Mouse (Mus musculus): ENCODE results near the gene Rnf227. TPM values are rescaled to one million over a fixed set of nuclear protein-coding genes. Genes with fewer than 3 reads are reported as not detected.
A peak's percentile ranks its signal among the peaks of the same experiment; 100 is the strongest.

Gene Rnf227
- polyA plus RNA-seq, 1 experiment from 2014 or later, result 257 TPM

- Histone ChIP-seq H3K4me1 (ENCODE audit: control insufficient read depth, insufficient read depth, low read depth, low read length) (peaks cover 44% of the 10 kb centered on the region), H3K36me3 (ENCODE audit: control insufficient read depth, insufficient read depth, low read length) (peaks cover 7% of the 10 kb centered on the region), H3K9ac (ENCODE audit: low read depth, low read length) (peak overlapping the region; percentile 100), H3K9me3 (ENCODE audit: control insufficient read depth, low read length) (no peaks in the 10 kb centered on the region), H3K4me2 (ENCODE audit: low read length) (peak overlapping the region; percentile 91), H3K4me3 (ENCODE audit: low read length) (peak overlapping the region; percentile 91), H3K27me3 (replicated peaks; ENCODE audit: control insufficient read depth, insufficient read depth, low read length) (no peaks in the 10 kb centered on the region), H3K27ac (ENCODE audit: low read depth, low read length) (peak overlapping the region; percentile 100)
- under 1% methylated on average over 22 of the region's 22 CpGs for WGBS
- no peak for ATAC-seq
Observed at GRCm38 (mm10) chr11:69366855-69367615, 26.8 kb downstream of the Rnf227 start.

GRCm38 (mm10) chr11:69367616-69368355 is 27.5 kb downstream of the Rnf227 start:
- peak overlapping the region; percentile 91 for H3K4me2 ChIP-seq (ENCODE audit: low read length)
- peaks cover 2% of the 10 kb centered on the region for H3K36me3 ChIP-seq (ENCODE audit: control insufficient read depth, insufficient read depth, low read length)
- H3K4me3 ChIP-seq (ENCODE audit: low read length), result peak overlapping the region; percentile 91
- H3K4me1 ChIP-seq (ENCODE audit: control insufficient read depth, insufficient read depth, low read depth, low read length), result peaks cover 50% of the 10 kb centered on the region
- H3K27ac ChIP-seq (ENCODE audit: low read depth, low read length), result peak overlapping the region; percentile 100
- no peaks in the 10 kb centered on the region for H3K27me3 ChIP-seq (replicated peaks; ENCODE audit: control insufficient read depth, insufficient read depth, low read length)
- under 1% methylated on average over 21 of the region's 22 CpGs for WGBS
- H3K9me3 ChIP-seq (ENCODE audit: control insufficient read depth, low read length), result no peaks in the 10 kb centered on the region
- ATAC-seq, result no peak
- peak overlapping the region; percentile 100 for H3K9ac ChIP-seq (ENCODE audit: low read depth, low read length)

GRCm38 (mm10) chr11:69368356-69369214 is 28.3 kb downstream of the Rnf227 start:
- under 1% methylated on average over 64 of the region's 106 CpGs for WGBS
- peak overlapping the region; percentile 100 for H3K9ac ChIP-seq (ENCODE audit: low read depth, low read length)
- H3K4me2 ChIP-seq (ENCODE audit: low read length), result peak overlapping the region; percentile 91
- peak overlapping the region; percentile 91 for H3K4me3 ChIP-seq (ENCODE audit: low read length)
- no peak for ATAC-seq
- peak overlapping the region; percentile 100 for H3K27ac ChIP-seq (ENCODE audit: low read depth, low read length)
- no peaks in the 10 kb centered on the region for H3K36me3 ChIP-seq (ENCODE audit: control insufficient read depth, insufficient read depth, low read length)
- H3K27me3 ChIP-seq (replicated peaks; ENCODE audit: control insufficient read depth, insufficient read depth, low read length), result no peaks in the 10 kb centered on the region
- H3K4me1 ChIP-seq (ENCODE audit: control insufficient read depth, insufficient read depth, low read depth, low read length), result peaks cover 50% of the 10 kb centered on the region
- H3K9me3 ChIP-seq (ENCODE audit: control insufficient read depth, low read length), result no peaks in the 10 kb centered on the region

- Histone ChIP-seq H3K4me3 (ENCODE audit: low read length) (peak within 1 kb of the TSS; percentile 91), H3K4me1 (ENCODE audit: control insufficient read depth, insufficient read depth, low read depth, low read length) (peaks cover 46% of the 10 kb centered on the region), H3K27ac (ENCODE audit: low read depth, low read length) (peak within 1 kb of the TSS; percentile 100), H3K4me2 (ENCODE audit: low read length) (peak within 1 kb of the TSS; percentile 91), H3K9ac (ENCODE audit: low read depth, low read length) (peak within 1 kb of the TSS; percentile 100), H3K36me3 (ENCODE audit: control insufficient read depth, insufficient read depth, low read length) (no peaks in the 10 kb centered on the region), H3K9me3 (ENCODE audit: control insufficient read depth, low read length) (no peaks in the 10 kb centered on the region), H3K27me3 (replicated peaks; ENCODE audit: control insufficient read depth, insufficient read depth, low read length) (no peaks in the 10 kb centered on the region)
- no peak for ATAC-seq
- WGBS, result 2% methylated on average over 19 of the region's 34 CpGs
Observed at GRCm38 (mm10) chr11:69369215-69369989, 29.1 kb downstream of the Rnf227 start, which contains the start of gene Chd3. Gene Chd3, minus strand, starts transcription at chr11:69369406.

DNA sequence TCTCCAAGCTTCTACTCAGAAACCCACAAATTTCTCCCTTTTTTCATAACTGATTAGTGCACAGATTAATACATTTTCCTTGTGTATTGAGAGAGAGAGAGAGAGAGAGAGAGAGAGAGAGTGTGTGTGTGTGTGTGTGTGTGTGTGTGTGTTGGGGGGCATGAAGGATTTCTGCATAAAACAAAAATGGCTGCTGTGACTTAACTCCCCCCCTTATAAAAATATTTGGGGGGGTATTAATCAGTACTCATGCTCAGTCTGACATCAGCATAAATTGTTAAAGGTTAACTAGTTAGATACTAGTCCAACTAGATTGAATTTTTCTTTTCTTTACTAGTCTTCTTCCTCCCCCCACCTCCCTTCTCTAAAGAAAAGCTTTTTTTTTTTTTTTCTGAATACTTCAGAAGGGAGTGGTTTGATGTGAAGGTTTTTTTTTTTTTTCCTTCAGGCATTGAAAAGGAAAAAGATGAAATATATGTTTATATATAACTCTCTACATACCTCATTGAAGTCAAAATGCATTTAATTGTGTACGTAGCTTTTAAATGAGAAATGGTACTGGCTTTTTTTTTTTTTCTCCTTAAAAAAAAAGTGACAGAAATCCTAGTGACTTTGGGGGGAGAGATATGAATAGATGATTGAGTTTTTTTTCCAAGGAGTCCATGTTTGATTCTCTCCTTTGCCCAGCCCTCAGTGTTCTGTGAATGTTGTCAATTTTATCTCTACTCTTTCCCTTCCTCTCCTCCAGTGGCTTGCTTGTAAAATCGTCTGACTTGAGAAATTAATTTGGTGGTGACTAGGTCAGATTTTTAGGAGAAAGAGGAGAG is 29.9 kb downstream of the Rnf227 start:
- ATAC-seq, result no peak

DNA sequence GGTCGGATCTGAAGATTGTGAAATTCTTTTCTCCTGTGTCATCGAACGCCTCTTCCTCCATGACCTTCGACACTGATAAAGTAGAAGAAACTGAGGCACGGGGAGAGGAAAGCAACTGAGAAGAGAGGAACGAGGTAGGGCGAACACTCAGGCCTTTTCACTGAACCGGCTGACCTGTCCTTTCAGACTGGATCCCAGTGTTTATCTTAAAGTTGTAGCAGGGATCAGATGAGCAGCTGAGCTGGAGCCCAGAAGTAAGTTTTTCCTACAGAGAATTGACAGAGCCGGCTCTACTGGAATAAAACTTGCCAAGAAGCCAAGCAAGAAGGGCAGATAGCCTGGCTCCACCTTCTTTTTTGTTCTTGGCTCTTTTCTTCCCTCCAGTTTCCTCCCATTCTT is 30.6 kb downstream of the Rnf227 start:
- Histone ChIP-seq H3K9me3 (ENCODE audit: control insufficient read depth, low read length) (no peaks in the 10 kb centered on the region), H3K27me3 (replicated peaks; ENCODE audit: control insufficient read depth, insufficient read depth, low read length) (no peaks in the 10 kb centered on the region), H3K27ac (ENCODE audit: low read depth, low read length) (peak overlapping the region; percentile 75), H3K36me3 (ENCODE audit: control insufficient read depth, insufficient read depth, low read length) (no peaks in the 10 kb centered on the region), H3K4me2 (ENCODE audit: low read length) (peak overlapping the region; percentile 45), H3K9ac (ENCODE audit: low read depth, low read length) (peak overlapping the region; percentile 22; the same call in 1 of the 2 replicates), H3K4me3 (ENCODE audit: low read length) (peak overlapping the region; percentile 9; the same call in 1 of the 2 replicates), H3K4me1 (ENCODE audit: control insufficient read depth, insufficient read depth, low read depth, low read length) (peaks cover 32% of the 10 kb centered on the region)
- ATAC-seq, result no peak
- WGBS, result 11% methylated on average over 9 of the region's 9 CpGs

More for the DNA sequence above, 29.9 kb downstream of the Rnf227 start:
- Histone ChIP-seq H3K4me2 (ENCODE audit: low read length) (peak overlapping the region; percentile 91), H3K9me3 (ENCODE audit: control insufficient read depth, low read length) (no peaks in the 10 kb centered on the region), H3K9ac (ENCODE audit: low read depth, low read length) (peak overlapping the region; percentile 100; the same call in 1 of the 2 replicates), H3K4me1 (ENCODE audit: control insufficient read depth, insufficient read depth, low read depth, low read length) (peaks cover 38% of the 10 kb centered on the region), H3K27me3 (replicated peaks; ENCODE audit: control insufficient read depth, insufficient read depth, low read length) (no peaks in the 10 kb centered on the region), H3K36me3 (ENCODE audit: control insufficient read depth, insufficient read depth, low read length) (no peaks in the 10 kb centered on the region), H3K27ac (ENCODE audit: low read depth, low read length) (peak overlapping the region; percentile 100), H3K4me3 (ENCODE audit: low read length) (peak overlapping the region; percentile 91)
- WGBS, result 18% methylated on average over 2 of the region's 2 CpGs

DNA sequence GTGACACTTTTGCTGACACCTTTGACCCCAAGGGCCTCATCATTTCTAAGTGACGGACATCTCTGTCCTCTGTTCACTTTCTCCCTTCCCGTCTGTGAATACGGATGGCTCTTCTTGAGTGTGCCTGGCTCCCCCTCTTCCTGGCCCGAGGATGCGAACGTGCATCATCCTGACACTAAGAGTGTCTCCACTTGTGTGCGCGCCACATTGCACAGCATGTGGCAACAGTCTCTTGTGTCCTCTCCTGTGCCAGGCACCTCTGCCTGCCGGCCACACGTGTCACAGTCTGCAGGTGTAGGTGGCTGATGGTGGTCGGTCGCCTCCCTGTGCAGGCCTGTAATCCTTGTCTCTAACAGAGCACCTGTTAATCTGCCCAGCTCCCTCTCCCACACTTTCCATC is 31.3 kb downstream of the Rnf227 start:
- 0 out of 2 replicates have a peak, but pooled peaks have one; percentile 13 for ATAC-seq
- 24% methylated on average over 12 of the region's 12 CpGs for WGBS
- Histone ChIP-seq H3K27me3 (replicated peaks; ENCODE audit: control insufficient read depth, insufficient read depth, low read length) (no peaks in the 10 kb centered on the region), H3K27ac (ENCODE audit: low read depth, low read length) (peak overlapping the region; percentile 75), H3K4me2 (ENCODE audit: low read length) (peak overlapping the region; percentile 45), H3K9me3 (ENCODE audit: control insufficient read depth, low read length) (no peaks in the 10 kb centered on the region), H3K9ac (ENCODE audit: low read depth, low read length) (peak overlapping the region; percentile 31; the same call in 1 of the 2 replicates), H3K4me3 (ENCODE audit: low read length) (no peak overlapping the region; the same call in 1 of the 2 replicates), H3K36me3 (ENCODE audit: control insufficient read depth, insufficient read depth, low read length) (no peaks in the 10 kb centered on the region), H3K4me1 (ENCODE audit: control insufficient read depth, insufficient read depth, low read depth, low read length) (peaks cover 28% of the 10 kb centered on the region)
